Mouse (Mus musculus): Measurements from ENCODE around the gene Tcerg1l. TPM values are rescaled to one million over a fixed set of nuclear protein-coding genes. Genes with fewer than 3 reads are reported as not detected.

Tcerg1l gene
- polyA plus RNA-seq, 1 experiment from 2014 or later = 19.2 TPM

DNA sequence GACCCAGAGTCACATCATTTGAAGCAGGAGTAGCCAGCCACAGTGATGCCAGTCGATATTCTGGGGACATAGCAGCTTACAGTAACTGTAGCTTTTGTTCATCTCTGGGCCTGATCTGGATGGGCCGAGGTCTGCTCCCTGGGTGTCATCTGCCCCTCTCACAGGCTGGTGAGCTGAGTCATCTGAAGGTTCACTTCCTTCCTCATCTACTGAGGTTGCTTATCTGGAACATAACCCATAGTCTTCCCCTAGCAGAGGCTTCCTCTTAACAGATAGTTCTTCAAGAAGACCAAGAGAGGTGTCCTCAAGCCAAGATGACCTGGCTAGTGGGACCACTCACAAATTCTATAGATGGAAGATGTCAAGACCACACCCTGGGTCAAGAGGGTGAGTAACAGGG is 192.4 kb downstream of the Tcerg1l start:
- H3K9ac ChIP-seq = no peak overlapping the region
- H3K4me3 ChIP-seq = no peak overlapping the region
- WGBS = 91% methylated on average over 2 of the region's 2 CpGs
- H3K9me3 ChIP-seq = no peaks in the 10 kb centered on the region
- no peak for ATAC-seq (ENCODE audit: low FRiP score)
- H3K4me1 ChIP-seq (replicated peaks) = peaks cover 9% of the 10 kb centered on the region
- no peak overlapping the region for H3K4me2 ChIP-seq
- no peaks in the 10 kb centered on the region for H3K36me3 ChIP-seq
- H3K27me3 ChIP-seq = 0 out of 2 replicates have a peak, but pooled peaks cover 3% of the 10 kb centered on the region
- H3K27ac ChIP-seq = no peak overlapping the region

DNA sequence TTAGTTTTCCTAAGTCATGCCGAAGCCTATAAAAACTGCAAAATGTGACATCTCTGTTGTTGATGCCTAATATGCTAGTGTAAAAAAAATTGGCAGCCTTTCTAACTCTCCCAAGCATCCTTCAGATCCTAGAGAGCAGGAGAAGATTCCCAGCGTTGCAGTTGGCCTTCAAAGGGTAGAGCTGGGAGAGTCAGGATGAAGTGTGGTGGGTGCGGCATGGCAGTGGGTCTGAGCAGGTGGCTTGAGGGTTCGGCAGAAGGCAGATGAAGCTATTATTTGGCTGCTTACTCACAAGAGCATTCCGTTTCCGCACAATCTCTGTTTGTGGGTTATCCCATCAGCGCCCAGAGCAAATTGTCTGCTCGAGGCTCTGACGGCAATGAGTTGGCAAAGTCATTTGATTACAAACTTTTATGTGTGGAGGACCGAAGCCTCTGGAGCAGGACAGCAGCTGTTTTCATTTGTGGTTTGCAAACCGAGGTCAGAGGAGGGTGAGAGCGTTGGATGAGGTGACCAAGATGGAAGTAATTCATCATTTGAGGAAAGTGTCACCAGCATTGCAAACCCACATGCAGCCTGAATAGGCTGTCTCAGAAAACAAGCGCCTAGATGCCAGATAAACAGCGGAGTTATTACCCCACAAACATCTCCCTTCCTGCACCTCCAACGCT is 195.2 kb downstream of the Tcerg1l start:
- H3K27ac ChIP-seq = no peak overlapping the region
- peaks cover 11% of the 10 kb centered on the region for H3K4me1 ChIP-seq (replicated peaks)
- H3K36me3 ChIP-seq = no peaks in the 10 kb centered on the region
- H3K9me3 ChIP-seq = no peaks in the 10 kb centered on the region
- H3K4me3 ChIP-seq = no peak overlapping the region
- no peak overlapping the region for H3K4me2 ChIP-seq
- no peak for ATAC-seq (ENCODE audit: low FRiP score)
- no peak overlapping the region for H3K9ac ChIP-seq
- H3K27me3 ChIP-seq = no peaks in the 10 kb centered on the region
- WGBS = 78% methylated on average over 15 of the region's 15 CpGs

DNA sequence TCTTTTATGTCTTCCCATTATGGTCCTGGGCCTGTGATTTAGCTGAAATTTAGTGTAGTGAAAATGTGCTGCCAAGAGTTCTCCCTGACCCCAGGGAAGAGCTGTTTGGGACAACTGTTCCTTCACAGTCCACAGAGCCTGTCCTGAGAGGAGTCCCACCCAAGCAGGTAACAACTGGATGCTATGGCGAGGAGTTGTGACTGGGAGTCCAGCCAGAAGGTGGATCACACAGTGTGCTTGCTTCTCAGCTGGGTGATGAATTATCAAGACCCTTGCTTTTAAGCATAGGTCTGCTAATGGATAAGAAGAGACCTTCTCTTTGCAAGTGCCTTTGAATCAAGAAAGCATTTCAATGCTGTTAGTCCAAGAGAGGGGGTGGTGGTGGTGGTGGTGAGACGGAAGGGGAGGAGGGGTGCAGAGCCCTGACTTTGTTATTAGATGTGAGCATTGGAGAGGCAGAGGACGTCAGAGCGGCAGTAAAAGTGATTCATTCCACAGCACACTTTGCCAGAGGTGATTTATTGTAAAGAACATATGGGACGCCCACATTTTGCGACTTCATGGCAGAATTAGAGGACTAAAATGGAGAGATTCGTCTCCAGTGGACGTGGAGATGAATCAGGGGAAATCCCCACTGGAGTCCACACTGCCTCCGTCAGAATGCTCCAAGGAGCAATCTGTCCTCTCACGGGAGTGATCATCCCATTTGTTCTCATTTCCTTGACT is 198.0 kb downstream of the Tcerg1l start:
- Histone ChIP-seq H3K27me3 (no peaks in the 10 kb centered on the region), H3K4me1 (replicated peaks) (peaks cover 7% of the 10 kb centered on the region), H3K9ac (no peak overlapping the region), H3K27ac (no peak overlapping the region), H3K36me3 (no peaks in the 10 kb centered on the region), H3K4me2 (no peak overlapping the region), H3K9me3 (no peaks in the 10 kb centered on the region), H3K4me3 (no peak overlapping the region)
- no peak for ATAC-seq (ENCODE audit: low FRiP score)
- 65% methylated on average over 10 of the region's 10 CpGs for WGBS

DNA sequence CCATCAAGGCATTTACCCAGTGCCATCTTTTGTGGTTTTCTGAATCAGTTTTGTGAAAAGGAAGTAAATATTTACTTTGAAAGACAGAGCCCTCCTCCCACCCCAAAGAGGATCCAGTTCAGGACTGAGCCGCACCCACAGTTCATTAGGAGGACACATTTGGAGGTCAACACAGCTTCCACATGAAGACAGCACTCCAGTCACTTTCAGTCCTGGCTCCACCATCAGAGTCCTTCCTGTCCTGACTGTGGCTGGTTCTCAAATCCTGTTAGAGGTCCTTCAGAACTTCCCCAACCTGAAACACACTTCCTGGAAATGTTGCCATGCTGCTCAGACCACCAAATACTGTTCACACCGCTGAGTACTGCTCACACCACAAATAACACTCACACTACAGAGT is 201.4 kb downstream of the Tcerg1l start:
- Histone ChIP-seq H3K9ac (no peak overlapping the region), H3K9me3 (no peaks in the 10 kb centered on the region), H3K4me2 (no peak overlapping the region), H3K27ac (no peak overlapping the region), H3K27me3 (no peaks in the 10 kb centered on the region), H3K4me1 (replicated peaks) (peaks cover 7% of the 10 kb centered on the region), H3K36me3 (no peaks in the 10 kb centered on the region), H3K4me3 (no peak overlapping the region)
- no peak for ATAC-seq (ENCODE audit: low FRiP score)
- WGBS = 92% methylated on average over 2 of the region's 2 CpGs

DNA sequence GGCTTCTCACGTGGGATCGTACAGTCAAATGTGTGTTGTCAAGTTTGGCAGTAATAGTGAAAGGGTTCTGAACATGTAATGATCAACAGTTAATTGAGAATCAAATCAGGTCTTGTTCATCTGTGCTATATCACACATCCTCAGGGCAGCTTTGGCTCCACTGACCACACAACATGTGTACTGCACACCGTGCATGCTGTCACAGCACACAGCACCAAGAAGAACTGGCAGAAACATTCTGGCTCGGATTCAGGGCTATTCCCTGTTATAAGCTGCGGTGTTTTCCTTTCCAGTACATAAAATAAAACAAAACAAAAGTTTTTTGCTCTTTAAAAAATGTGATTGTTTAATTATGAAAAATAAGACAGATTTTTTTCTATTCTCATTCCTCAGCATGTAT is 213.3 kb downstream of the Tcerg1l start:
- H3K9ac ChIP-seq = no peak overlapping the region
- H3K4me3 ChIP-seq = no peak overlapping the region
- no peaks in the 10 kb centered on the region for H3K36me3 ChIP-seq

DNA sequence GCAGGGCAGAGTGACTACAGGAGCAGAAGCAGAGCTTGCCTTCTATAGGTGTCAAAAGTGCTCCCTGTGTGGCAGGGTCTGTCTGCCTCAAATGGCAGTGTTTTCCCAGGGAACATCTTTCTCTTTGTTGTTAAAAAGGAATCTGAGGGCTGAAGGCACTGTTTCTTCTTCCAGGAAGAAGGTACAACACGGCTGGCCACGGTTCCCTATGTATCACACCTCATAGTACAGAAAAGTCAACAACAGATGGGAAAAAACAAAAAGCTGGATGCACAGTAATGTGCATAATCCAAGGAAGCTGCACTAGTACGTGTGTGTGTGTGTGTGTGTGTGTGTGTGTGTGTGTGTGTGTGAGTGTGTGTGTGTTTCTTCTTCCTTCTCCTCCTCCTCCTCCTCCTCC is 215.3 kb downstream of the Tcerg1l start:
- H3K9me3 ChIP-seq = no peaks in the 10 kb centered on the region
- no peak overlapping the region for H3K4me2 ChIP-seq
- no peaks in the 10 kb centered on the region for H3K27me3 ChIP-seq
- H3K4me1 ChIP-seq (replicated peaks) = no peaks in the 10 kb centered on the region
- H3K4me3 ChIP-seq = no peak overlapping the region
- no peak for ATAC-seq (ENCODE audit: low FRiP score)
- 76% methylated on average over 3 of the region's 3 CpGs for WGBS
- no peak overlapping the region for H3K9ac ChIP-seq
- H3K27ac ChIP-seq = no peak overlapping the region
- no peaks in the 10 kb centered on the region for H3K36me3 ChIP-seq

More for the DNA sequence above, 213.3 kb downstream of the Tcerg1l start:
- 90% methylated on average over 5 of the region's 5 CpGs for WGBS
- Histone ChIP-seq H3K4me2 (no peak overlapping the region), H3K27ac (no peak overlapping the region), H3K9me3 (no peaks in the 10 kb centered on the region), H3K27me3 (no peaks in the 10 kb centered on the region), H3K4me1 (replicated peaks) (no peaks in the 10 kb centered on the region)
- ATAC-seq (ENCODE audit: low FRiP score) = no peak

DNA sequence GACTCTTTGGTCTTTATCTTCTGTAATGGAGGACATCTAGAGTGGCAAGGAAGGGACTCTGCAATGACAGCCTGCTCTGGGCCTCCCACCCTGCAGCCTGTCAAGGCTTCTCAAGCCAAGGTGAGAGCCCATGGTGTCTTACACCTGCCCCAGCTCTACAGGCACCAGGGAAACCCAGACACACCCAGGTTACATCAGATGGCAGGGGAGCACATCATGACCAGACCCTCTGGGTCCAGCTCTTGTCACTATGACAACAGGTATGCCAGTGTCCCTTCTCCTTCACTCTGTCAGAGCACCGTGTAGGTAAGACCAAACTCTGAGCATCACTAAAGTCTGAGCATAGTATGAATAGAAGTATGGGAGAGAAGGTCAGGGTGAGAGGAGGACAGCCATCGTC is 218.9 kb downstream of the Tcerg1l start:
- H3K36me3 ChIP-seq = no peaks in the 10 kb centered on the region
- no peak overlapping the region for H3K27ac ChIP-seq
- 95% methylated on average over 2 of the region's 2 CpGs for WGBS
- H3K27me3 ChIP-seq = no peaks in the 10 kb centered on the region
- H3K4me1 ChIP-seq (replicated peaks) = no peaks in the 10 kb centered on the region
- no peak overlapping the region for H3K9ac ChIP-seq
- no peak overlapping the region for H3K4me2 ChIP-seq
- H3K4me3 ChIP-seq = no peak overlapping the region
- no peaks in the 10 kb centered on the region for H3K9me3 ChIP-seq
- no peak for ATAC-seq (ENCODE audit: low FRiP score)

DNA sequence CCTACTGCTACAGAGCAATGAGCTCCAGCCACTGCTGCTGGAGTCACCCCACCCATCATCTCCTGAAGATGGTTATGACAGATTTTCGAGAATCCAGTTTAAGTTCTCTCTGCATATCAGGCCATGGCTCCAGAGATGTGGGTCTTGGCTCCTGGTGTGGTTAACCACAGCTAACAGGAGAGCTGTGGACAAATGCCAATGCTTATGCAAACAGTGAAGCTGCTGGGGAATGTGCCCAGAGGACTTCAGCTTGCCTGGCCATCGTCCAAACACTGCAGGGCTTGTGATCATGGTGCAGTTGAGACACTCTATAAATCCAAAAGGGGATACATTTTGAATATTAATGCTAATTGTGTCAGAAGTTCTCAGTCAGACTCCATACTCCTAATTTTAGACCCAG is 221.5 kb downstream of the Tcerg1l start:
- Histone ChIP-seq H3K9me3 (no peaks in the 10 kb centered on the region), H3K27me3 (no peaks in the 10 kb centered on the region), H3K9ac (no peak overlapping the region), H3K4me3 (no peak overlapping the region), H3K27ac (no peak overlapping the region), H3K4me2 (no peak overlapping the region), H3K36me3 (no peaks in the 10 kb centered on the region), H3K4me1 (replicated peaks) (no peaks in the 10 kb centered on the region)
- 70% methylated on average over 2 of the region's 2 CpGs for WGBS
- ATAC-seq (ENCODE audit: low FRiP score) = no peak

DNA sequence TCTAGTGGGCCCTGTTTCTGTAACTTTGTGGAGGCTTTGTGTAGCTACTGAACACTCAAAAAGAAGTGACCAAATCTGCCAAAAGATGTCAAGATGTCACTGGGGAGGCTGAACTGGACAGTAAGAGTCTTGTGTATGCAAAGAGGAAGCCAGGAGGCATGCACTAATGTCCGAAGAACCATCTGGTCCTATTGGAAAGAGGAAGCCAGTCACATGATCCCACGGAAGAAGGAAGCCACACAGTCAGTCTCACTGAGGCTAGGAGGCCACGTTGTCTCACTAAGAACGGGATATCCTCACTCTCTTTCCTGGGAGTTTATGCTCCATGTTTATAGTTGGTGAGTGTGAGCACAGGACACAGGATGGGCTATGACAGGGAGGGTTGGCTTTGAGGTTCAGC is 227.1 kb downstream of the Tcerg1l start:
- H3K27me3 ChIP-seq = no peaks in the 10 kb centered on the region
- H3K9ac ChIP-seq = no peak overlapping the region
- WGBS = 91% methylated on average over 4 of the region's 4 CpGs
- H3K27ac ChIP-seq = no peak overlapping the region
- no peaks in the 10 kb centered on the region for H3K4me1 ChIP-seq (replicated peaks)
- no peak overlapping the region for H3K4me3 ChIP-seq
- H3K4me2 ChIP-seq = no peak overlapping the region
- no peaks in the 10 kb centered on the region for H3K36me3 ChIP-seq
- H3K9me3 ChIP-seq = no peaks in the 10 kb centered on the region
- no peak for ATAC-seq (ENCODE audit: low FRiP score)
